Mouse (Mus musculus) adrenal gland (tissue): ENCODE measurements around the gene Fam243.

Experiments
- intact Hi-C: fragments of 180-260 bp; cut with DNase I; formaldehyde crosslinking; loops from one replicate; pipeline ENCODE4 v1.15.1; 2025

Gene Fam243

DNA sequence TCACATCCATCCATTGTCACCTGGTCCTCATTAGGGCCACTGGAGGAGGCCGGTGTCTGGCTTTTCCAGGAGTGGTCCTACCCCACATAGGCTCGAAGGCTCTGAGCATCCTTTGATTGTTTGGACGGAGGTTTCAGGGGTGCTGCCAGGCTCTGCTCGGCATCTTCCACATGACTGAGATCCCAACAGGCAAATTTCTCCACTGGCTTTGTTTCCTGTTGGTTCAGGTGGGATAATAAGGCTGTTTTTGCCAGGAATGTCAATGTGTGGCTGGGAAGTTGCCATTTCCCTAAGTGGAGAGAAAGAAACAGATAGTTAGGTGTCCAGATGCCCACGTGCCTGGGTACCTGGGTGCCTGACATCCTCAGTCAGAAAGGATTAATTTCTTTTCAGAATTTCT lies 46.7 kb downstream of the Fam243 start:
- intact Hi-C loops = no loop called here
